Mouse (Mus musculus) heart, postnatal 14 days (tissue): ENCODE measurements around the gene Prkag1. TPM values are rescaled to one million over a fixed set of nuclear protein-coding genes. Genes with fewer than 3 reads are reported as not detected.

Experiments
- DNase-seq, 2 experiments: peaks; one replicate each; pipeline ENCODE4 v3.0.0; 2021 to 2022
- intact Hi-C: fragments of 180-260 bp; cut with DNase I; formaldehyde crosslinking; loops from one replicate; pipeline ENCODE4 v1.15.1; 2025
- total RNA-seq, 2 experiments: library from RNA; stranded (reverse); gene quantifications; 2 replicates each; pipeline ENCODE4 v1.2.3; 2021

The Prkag1 gene
- total RNA-seq, 2 experiments from 2014 or later: 91.8 to 93.6 TPM

DNA sequence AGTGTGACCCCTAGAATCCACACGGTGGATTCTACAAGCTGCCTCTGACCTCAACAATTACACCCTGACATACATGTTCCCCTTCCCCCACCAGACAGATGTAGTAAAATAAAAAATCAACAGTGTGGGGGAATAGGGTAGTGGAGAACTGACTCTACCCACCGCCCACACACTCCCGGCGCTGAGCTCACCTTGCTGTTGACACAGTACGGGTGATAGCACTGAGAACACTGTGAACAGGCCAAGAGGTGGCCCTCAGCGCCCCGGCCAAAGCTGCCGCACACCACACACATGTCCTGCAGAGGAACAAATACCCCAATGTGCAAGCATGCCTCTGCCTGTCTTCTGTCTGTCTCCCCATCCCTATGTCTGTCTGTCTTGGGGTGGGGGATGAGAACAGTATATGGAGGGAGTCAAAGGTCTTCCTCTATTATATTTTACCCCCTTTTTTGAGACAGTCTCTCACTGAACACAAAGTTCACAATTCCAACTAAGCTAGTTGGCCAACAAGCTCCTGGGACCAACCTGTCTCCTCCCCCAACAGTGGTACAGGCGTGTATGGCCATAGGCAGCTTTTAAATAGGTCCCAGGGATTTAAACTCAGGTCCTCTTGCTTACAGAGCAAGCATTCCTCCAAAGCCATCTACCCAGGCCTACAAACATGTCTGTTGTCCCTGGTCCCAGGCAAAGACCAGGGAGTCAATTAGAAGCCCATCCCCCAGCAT, 28.2 kb upstream of the Prkag1 start:
- no peak for DNase-seq
- intact Hi-C loops: no loop called here

DNA sequence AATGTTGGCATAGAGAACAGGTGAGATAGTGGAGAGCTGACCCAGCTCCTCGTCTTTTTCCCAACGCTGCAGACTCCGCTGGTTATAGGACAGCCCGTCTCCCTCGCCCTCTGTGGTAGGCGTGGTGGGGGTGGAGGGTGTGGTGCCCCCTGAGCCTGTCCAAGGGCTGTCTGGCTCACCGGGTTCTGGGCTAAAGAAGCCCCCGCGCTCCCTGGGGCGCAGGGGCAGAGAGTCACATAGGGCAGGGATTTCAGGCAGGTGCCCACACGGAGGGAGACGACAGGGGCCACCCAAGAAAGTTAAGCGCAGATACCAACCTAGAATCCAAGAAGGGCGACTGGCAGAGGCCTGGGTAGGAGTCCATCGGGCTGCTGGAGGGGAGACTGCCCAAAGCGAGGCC, 22.9 kb upstream of the Prkag1 start:
- intact Hi-C loops: no loop called here
- no peak for DNase-seq

DNA sequence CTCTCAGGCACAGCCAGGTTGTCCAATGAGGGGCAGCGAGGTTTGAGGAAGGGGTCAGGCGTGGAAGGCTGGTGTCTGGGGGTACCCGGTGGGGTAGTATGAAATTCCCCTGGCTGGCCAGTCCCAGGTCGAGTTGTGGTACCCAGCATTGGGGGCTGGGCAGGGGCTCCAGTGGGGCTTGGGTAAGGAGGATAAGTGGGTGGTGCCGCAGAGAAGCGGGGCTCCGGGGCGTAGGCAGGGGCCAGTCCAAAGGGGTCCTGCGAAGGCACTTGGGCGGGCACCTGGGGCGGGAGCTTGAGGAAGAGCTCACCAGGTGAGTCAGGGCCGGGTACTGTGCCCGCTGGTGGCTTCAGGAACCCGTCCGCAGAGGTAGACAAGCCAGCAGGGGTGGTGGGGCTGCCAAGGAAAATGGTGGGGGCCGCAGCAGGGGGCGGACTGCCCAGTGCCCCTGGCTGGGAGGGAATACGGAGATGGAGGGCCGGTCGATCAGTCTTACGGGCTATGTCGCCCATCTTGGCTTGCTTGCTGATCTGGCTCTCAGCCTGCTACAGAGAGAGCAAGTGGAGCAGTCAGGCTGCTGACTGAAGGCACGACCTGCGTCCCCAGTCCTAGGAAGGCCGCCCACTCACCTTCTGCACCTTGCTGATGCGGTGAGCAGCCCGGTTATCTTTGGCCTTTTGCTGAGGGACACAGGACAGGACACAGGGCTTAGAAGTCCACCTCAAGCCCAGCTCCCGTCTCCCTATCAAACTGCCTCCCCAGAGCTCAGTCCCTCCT, 22.0 kb upstream of the Prkag1 start:
- no peak for DNase-seq
- intact Hi-C loops: no loop called here

DNA sequence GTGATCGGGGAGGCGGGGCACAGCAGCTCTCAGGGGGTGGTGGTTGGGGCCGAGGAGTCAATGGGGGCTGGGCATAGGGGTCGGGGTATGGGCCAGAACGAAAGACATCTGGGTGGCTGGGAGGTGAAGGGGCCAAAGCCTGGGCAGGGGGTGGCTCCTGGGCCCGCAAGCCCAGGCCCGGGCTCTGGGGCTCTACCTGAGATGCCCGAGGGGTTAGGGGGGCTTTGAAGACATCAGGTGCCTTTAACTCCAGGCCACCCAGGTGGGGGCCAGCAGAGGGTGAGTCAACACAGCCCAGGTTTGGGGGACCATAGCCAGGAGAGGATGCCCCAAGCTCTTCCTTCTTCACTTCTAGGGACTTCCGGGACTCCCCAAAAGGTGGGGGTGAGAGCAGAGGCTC, 21.4 kb upstream of the Prkag1 start:
- intact Hi-C loops: no loop called here
- DNase-seq: no peak

DNA sequence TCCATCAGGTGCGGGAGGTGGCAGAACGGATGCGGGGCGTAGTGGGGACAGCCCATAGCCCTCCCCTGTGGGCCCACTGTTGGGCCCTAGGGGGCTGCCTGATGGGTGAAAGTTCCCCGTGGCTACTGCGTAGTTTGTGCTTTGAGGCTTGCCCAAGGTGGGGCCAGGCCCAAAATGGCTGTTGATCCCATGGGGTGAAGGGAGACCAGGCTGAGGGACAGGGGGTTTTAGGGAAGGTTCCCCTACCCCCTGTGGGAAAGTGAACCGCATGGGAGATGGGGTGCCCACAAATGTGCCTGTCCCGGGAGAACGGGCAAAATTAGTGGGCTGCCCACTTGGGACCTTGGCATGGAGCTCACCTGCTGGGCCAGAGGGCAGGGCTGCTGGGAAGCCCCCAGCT, 20.8 kb upstream of the Prkag1 start:
- no peak for DNase-seq
- intact Hi-C loops: no loop called here

DNA sequence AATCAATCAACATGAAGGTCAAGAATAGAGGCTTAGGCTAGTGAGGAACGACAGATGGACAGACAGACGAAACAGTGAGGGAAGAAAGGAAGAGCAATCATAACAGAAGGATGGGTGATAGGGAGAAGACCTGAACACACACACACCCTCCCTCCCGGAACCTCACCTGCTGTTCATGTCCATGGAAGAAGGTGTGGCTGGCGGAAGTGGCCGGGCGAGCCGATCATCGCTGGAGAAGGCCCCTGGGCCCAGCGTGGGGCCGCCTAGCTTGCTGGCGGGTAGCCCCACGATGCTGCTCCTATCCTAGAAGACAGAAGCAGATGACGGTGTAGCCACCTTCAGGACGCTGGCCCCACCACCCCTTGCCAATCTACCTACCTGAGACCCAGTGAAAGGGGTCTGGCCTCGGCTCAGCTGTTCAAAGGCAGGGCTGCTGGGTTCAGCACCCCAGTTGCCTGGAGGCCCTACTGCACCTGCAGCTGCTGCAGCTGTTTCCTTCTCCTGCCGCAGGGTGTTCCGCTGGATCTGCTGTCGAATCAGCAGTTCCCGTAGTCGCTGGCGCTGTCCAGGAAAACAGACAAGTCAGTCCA, 20.0 kb upstream of the Prkag1 start:
- intact Hi-C loops: no loop called here

DNA sequence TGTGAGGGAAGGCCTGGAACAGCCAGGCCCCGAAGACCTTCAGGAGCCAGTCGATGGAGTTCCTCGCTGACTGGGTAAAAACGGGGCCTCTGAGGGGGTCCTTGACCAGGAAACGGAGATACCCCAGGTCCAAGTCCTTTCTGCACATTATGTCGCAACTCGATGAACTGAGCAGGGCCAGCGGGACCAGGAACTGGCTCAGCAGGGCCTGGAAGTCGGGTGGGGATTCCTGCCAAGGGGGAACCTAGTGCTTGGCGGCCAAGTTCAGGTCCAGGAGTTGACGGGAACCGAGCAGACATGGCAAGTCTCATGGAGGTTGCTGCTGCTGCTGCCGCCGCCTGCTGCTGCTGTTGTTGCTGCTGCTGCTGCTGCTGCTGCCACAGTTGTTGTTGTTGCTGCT, 19.3 kb upstream of the Prkag1 start:
- no peak for DNase-seq
- intact Hi-C loops: no loop called here

More for the DNA sequence above, 20.0 kb upstream of the Prkag1 start:
- no peak for DNase-seq

DNA sequence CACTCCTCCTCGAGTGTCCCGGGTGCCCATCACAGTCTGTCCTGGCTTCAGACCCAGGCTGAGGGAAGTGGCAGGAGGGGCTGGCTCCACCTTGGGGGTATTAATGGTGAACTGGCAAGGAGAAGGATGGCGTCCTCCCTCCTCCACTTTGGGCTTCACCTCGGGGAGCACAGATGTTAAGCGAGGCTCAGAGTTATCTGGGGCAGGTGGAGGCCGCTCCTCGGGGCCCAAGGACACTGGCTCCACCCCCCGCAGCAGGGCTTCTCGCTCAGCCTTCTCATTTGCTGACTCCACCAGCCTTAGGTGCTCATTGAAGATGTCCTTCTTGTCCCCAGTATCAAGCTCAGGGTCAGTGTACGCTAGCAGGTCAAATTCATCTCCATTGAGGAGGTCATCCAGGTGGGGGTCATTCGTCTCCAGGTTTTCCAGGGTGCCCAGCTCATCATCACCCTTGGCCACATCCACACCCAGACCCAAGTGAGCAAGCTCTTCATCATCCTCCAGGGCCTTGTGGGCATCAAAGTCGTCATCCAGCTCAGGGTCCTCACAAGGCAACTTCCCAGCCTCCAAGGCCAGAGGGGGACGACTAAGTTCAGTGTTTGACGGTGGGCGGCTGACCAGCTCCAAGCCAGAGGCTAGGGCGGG, 18.8 kb upstream of the Prkag1 start:
- intact Hi-C loops: no loop called here
- DNase-seq: no peak

DNA sequence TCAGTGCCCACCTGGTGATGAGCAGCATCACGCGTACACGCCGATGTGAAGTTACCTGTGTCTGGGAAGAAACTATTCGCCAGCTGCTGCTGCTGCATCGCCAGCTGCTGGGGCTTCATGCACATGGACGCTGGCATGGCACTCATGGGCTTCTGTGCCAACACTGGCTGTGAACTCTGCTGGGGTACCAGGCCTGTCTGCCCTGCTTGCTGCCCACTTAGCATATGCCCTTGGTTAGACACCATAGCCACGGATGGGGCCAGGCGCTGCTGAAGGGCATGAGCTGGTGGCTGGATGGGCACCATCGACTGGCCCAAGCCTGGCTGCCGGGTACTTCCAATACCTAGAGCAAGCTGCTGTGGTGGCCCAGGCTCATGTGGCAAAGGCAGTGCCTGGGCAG, 17.8 kb upstream of the Prkag1 start:
- intact Hi-C loops: no loop called here
- no peak for DNase-seq

DNA sequence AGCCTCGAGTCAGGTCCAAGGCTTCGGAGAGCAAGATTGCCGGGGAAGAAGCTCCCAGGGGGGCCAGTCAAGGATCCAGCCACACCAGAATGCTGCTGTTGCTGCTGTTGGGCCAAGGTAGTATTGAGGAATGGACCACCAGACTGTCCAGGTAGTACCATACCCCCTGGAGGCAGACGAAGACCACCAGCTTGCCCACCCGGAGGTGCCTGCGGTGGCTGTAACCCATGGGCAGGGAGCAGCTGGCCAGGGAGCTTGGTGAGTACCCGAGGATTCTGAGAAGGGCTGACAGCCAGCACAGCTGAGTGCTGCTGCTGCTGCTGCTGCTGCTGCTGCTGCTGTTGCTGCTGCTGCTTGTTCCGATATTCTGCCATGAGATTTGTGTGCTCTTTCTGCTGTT, 14.8 kb upstream of the Prkag1 start:
- no peak for DNase-seq
- intact Hi-C loops: no loop called here

DNA sequence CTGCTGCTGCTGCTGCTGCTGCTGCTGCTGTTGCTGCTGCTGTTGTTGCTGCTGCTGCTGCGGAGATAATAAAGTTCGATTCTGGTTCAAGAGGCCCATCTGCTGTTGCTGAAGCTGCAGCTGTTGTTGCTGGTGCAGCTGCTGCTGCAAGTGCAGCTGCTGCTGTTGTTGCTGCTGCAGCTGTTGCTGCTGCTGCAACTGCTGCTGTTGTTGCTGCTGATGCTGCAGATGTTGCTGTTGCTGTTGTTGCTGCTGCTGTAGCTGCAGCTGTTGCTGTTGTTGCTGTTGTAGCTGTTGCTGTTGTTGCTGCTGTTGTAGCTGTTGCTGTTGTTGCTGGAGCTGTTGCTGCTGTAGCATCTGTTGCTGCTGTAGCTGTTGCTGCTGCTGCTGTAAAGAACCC, 13.8 kb upstream of the Prkag1 start:
- DNase-seq: no peak
- intact Hi-C loops: no loop called here

DNA sequence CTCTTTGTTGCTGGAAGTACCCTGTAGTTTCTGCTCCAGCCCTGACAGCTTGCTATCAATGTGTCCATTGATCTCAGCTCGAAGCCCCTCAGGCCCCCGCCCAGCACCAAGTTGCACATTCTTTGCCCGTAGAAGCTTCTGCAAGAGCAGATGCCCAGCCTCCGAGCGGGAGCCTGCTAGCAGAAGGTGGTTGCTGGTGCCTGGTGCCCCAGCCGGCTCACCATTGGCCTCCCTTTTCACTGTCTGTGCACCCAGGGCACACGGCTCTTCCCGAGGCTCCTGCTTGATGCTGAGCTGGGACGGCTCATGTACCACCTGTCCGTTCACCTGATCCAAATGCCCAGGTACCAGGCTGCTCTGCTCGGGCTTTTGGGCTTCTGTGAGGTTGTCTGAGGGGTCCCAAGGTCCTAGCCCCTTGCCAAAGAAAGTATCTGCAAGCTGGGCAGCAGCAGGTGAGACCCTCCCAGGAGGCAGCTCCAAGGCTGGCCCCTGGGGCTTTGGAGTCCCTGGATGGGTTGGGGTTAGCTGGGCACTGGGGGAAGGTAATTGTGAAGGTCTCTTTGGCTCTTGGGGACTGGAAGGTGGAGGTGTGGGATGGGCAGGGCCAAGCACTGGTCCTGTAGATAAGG, 12.4 kb upstream of the Prkag1 start:
- no peak for DNase-seq
- intact Hi-C loops: no loop called here

DNA sequence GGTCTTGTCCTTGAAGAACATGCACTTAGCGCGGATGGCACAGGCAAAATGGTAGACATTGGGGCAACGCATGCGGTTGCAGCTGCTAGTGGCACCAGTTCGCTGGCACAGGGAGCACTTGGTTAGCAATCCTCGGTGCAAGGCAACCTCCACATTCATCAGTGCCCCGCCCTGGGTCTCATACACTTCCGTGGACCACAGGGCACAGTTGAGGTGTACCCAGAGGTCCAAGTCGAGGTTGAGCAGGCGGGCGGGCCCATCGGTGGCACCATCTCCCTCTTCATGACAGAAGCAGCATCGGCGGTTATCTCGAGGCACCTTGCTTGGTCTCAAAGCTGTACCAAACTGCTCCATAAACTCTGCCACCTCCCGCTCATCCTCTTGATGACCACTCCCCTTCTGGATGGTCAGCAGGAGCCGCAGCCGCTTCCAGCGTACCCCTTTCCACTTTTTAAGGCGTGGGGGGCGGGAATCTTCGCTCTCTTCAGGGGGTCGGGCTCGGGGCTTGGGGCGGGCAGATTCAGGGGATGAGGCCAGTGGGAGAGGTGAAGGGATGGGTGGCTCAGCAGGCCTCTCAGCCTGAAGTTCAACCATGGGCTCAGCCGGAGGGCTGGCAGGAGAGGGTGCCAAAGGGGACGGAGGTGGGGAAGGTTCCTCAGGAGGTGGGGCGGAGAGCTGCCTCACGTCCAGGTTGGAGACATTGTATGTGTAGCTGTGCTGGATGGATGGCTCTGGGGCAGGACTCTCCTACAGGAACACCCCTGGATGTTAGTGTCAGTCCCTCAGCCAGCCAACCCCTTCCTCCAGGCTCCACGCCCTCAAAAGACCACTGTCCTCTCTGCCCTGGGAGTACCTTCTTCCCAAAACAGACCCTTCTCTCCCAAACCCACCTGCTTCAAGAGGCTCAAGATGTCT, 8.6 kb upstream of the Prkag1 start:
- intact Hi-C loops: no loop called here
- no peak for DNase-seq

DNA sequence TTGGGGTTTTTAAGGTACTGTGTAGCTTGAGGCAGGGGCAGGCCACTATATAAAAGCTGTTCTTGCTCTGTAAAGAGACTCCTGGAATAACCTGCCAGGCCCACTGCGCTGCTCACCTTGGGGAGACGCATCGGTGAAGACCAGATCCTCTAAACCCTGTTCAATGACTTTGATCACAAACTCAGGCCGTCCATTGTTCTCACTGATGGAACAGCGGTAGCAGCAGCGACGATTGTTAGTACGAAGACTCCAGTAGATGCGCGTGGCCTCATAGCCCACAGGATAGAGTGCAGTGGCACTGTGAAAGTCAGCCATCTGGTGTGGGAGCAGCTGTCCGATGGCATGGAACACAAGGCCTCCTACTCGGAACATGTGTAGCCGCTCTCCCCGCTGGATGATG, 7.8 kb upstream of the Prkag1 start:
- intact Hi-C loops: no loop called here
- no peak for DNase-seq

DNA sequence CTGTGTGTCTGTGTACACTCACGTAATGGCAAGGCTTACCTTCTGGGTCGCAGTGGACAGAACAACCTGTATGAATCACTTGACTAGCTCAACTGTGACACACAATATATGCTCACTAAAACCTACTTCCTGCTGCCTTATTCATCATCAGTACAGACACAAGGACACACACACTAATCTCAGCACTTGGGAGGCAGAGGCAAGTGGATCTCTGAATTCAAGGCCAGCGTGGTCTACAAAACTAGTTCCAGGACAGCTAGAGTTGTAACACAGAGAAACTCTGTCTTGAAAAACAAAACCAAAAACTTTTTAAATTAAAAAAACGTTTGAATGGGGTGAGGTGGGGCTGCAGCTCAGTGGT, 6.4 kb upstream of the Prkag1 start:
- intact Hi-C loops: no loop called here
- DNase-seq: no peak

DNA sequence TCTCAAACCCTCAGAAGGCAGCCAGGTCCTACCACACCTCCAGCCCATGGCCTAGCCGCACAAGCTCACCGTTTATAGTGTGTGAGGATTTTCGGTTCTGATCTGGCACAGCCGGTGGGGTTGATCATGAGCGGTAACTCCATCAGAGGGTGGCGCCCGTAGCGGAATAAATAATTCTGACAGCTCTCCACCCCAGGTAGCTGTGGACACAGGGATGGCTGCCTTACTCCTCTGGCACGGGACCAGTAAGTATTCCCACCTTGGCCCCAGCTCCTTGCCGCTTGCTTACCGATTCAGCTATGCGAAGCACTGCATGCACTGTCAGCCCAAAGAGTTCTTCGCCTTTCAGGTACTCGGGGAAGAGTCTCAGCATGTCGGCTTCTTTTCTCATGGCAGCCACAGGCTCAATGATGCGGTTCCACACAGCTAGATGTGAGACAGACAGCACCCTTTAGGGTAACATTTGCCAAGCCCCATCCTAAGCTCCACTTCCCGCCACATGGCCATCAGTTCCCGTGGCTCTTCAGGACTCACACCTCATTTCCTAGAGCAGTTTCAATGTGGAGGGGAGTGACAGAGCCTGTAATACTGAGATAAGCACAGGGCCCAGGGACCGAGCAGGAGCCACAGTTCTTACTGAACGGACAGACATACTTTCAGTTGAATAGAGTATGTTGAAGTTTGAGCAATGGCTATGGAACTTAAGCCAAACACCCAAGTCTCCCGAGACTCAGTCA, 5.9 kb upstream of the Prkag1 start:
- no peak for DNase-seq
- intact Hi-C loops: no loop called here

DNA sequence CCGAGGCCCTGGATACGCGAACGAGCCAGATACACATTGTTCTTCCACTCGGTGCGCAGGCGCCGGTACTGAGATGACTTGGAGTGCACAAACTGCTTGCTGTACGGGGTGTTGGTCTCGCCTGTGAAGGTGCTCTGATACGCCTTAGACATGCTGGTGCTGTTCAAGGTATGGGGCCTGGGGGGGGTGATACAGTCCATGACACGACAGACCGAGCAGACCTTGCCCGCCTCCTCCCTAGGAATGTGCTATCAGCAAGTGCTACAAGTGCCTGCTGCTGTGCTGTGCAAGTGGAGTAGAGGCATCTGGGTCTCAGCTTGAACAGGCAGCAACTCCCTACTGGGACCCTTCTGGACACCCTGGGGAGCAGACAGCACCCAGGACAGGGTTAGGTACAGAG, 4.0 kb upstream of the Prkag1 start:
- no peak for DNase-seq
- intact Hi-C loops: no loop called here

DNA sequence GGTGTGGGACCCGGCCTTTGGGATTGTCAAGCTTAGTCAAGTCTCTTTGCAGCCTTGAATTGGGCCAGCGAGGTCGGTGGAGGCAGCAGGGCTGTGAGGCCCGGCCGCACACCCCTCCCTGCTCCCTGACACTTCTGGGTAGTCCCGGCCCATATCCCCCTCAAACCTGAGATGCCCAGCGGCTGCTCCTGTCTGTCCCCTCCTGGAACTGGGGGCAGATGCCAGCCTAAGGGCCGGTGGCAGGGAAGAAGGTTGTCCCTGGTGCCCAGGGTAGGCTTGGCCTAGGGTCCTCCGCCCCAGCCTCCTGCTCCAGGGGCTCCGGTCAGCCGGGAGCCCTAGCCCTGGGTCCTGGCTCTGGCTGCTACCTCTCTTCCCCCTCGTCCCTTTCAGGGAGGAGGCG, 2.7 kb upstream of the Prkag1 start:
- intact Hi-C loops: loop anchor here (5.0 kb wide), 1 partner anchor 33 kb away; no protein-coding TSS in a partner anchor
- DNase-seq: no peak

DNA sequence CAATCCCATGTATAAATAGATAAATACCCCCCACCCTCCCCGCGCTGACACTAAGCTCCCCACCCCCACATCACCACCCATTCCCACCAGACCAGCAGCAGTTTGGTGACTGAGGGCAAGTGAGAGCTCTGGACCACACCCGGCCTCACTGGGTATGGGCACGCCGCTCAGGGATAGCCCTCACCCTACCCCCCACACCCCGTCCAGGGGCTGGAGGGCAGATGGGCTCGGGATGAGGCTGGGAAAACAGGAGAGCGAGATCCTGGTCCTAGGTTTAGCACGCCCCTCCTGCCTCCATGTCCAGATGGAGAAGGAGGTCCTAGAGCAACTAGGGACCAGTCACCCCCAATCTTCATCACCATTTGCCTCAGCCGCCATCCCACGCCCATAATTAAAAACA, 2.0 kb upstream of the Prkag1 start:
- DNase-seq: no peak
- intact Hi-C loops: loop anchor here (5.0 kb wide), 1 partner anchor 34 kb away; no protein-coding TSS in a partner anchor
